Mouse (Mus musculus) layer of hippocampus, adult 18-20 months (tissue): ENCODE results near the gene Kir3dl2. TPM values are rescaled to one million over a fixed set of nuclear protein-coding genes. Genes with fewer than 3 reads are reported as not detected.
A peak's percentile ranks its signal among the peaks of the same experiment; 100 is the strongest.
"Not testable (repeated sequence)": the region's sequence is repeated elsewhere in the genome, so short reads cannot be mapped to it uniquely, and the experiment has no call there.

ENCODE experiments used
- DNase-seq, 2 experiments: peaks; one replicate each; pipeline ENCODE4 v3.0.0; 2022; ENCODE audit warnings: low spot score in 2 of 2
- long read RNA-seq: library from polyadenylated mRNA; stranded (forward); transcript quantifications from one replicate; pipeline ENCODE4 v2.0.0, GENCODE M21; 2021
- total RNA-seq, 2 experiments: library from RNA; stranded (reverse); gene quantifications; 2 replicates each; pipeline ENCODE4 v1.2.3; 2021

Kir3dl2 gene
- not detected for total RNA-seq
- long read RNA-seq, result 0 reads

DNA sequence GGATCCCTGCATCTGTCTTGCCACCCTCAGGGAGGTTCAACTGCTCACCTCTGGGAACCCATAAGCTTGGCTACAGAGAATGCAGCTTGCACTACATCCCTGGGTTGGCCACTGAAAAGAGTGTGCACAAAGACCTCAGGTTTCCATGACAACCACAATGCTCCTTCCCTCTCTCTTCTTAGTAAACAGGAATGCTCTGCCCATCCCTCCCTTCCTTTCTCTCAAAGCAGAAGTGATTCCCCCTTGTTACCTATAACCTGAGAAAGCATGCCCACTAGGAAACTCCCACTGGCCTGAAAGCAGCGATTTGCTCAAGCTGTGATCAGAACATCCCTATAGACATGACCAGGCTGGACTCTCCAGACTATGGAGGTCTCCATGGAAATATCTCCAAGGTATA lies at the start of gene Kir3dl2:
TSS of gene Kir3dl2 (minus strand) at position 101 of the 400 bp plus-strand sequence.
- DNase-seq, result not testable (repeated sequence)

DNA sequence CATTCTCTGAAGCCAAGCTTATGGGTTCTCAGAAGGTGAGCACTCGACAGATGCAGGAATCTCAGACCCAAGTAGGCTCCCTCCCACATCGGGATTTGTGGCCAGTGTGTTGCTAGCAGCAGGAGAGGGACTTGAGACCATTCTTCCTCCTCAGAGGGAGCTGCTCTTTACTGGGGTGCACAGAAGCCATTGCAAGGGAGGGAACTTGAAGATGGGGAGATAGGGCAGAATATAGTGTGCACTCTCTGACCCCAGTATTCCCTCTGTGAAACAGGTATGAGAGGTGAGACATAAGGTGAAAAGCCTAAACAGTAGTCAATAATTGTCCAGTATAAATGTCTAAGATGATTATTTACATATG lies 47.0 kb upstream of the Kir3dl2 start:
- peak in 1 of 2 experiments; percentile 2 for DNase-seq

DNA sequence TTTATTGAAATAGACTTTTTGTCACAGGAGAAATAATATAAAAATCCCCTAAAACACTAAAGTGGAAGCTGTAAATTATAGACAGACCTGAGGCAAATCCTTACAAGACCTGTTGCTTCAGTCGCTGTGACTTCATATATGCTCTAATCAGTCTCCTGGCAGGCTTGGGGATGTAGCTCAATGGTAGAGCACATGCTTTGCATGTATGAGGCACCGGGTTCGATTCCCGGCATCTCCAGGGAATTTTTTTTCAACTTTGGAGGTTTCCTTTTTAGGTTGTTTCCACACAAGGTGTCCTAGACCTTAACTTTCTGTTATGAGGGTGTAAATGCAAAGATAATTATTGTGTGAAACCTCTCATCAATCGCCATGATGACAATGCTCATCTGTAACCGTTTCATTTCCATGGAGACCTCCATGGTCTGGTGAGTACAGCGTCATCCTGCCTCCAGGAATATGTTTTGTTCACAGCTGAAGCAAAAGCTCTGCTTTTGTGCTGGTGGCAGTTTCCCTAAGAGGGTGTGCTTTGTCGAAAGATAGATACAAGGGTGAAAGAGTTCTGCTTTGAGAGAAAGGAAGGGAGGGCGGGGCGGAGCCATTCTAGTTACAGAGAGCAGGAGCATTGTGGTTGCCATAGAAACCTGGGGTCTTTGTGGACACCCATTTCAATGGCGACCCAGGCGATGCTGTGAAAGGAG lies 46.5 kb upstream of the Kir3dl2 start, which contains the start of gene Tceal3:
TSS of gene Tceal3 (plus strand) at position 644 of the 698 bp plus-strand sequence.
- peak; percentile 48 to 83 for DNase-seq

DNA sequence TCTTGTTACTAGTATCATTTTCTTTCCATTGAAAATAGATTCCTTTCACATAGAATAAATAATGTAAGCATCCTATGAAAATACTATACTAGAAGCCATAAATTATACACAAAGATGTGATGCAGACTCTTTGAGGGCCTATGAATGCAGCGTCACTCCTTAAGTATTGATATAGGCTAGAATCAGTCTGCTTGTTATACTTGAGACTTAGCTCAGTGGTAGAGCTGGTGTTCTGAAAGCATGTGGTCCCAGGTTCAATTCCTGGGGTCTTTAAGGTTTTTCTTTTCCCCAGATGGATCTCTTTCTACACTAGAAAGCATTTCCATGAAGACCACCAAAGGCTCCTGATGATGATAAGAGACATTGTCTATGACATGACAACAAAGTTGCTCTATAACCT lies 40.8 kb upstream of the Kir3dl2 start:
- DNase-seq, result no peak

DNA sequence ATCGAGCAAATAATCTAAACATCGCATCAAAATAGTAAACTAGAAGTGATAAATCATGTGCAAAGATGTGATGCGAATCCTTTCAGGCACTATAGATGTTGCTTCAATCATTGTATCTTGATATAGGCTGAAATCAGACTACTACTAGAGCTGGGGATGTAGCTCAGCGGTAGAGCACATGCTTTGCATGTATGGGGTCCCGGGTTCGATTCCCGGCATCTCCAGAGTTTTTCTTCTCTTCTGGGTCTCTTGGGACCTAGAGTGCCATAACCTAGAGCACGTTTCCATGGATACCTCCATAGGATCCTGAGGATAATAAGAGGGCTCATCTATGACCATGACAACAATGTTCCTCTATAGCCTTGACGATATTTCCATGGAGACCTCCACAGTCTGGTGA lies 25.2 kb upstream of the Kir3dl2 start:
- not testable (repeated sequence) for DNase-seq

DNA sequence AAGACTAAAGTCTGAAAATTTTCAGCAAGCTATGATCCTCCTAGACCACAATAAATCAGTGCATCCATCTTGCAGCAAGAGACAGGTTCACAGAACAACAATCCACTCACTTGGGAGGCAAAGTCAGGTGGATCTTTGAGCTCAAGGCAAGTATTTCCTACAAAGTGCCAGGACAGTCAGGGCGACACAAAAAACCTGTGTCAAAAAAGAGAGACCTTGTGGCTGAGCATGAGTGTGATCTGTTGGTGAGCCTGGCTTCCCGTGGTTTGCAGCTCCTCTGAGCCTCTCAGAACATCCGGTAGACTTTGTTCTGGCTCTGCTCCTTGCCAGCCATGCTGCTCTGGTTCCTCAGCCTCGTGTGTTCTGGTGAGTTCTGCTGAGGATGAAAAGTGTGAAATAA lies 26.2 kb downstream of the Kir3dl2 start, which contains the start of gene Kir3dl1:
TSS of gene Kir3dl1 (plus strand) at position 301 of the 400 bp plus-strand sequence.
- not testable (repeated sequence) for DNase-seq

Other genes starting within 250 kb of the Kir3dl2 start
- gene Kir3dl1, start 26.1 kb downstream of the Kir3dl2 start, total RNA-seq, result not detected
- gene Tceal3, start 46.8 kb upstream of the Kir3dl2 start, total RNA-seq, result 100 to 1,000 TPM; 195 to 197 TPM
- gene Tceal1, start 163.9 kb upstream of the Kir3dl2 start, total RNA-seq, result 10 to 100 TPM; 15.8 to 15.9 TPM
- 100 to 1,000 TPM; 362 to 377 TPM for gene Morf4l2, start 199.6 kb upstream of the Kir3dl2 start, total RNA-seq
- gene Glra4, start 236.1 kb upstream of the Kir3dl2 start, total RNA-seq, result under 1 TPM in 1 of 2 experiments, not detected in 1; 0.35 TPM